Mouse (Mus musculus) layer of hippocampus, adult 11-12 months (tissue): Measurements from ENCODE around the gene Sptlc2.
"Not testable (repeated sequence)": the region's sequence is repeated elsewhere in the genome, so short reads cannot be mapped to it uniquely, and the experiment has no call there.

ENCODE experiments used
- DNase-seq: peaks from one replicate; pipeline ENCODE4 v3.0.0; 2022; ENCODE audit warnings: low spot score

Gene Sptlc2

DNA sequence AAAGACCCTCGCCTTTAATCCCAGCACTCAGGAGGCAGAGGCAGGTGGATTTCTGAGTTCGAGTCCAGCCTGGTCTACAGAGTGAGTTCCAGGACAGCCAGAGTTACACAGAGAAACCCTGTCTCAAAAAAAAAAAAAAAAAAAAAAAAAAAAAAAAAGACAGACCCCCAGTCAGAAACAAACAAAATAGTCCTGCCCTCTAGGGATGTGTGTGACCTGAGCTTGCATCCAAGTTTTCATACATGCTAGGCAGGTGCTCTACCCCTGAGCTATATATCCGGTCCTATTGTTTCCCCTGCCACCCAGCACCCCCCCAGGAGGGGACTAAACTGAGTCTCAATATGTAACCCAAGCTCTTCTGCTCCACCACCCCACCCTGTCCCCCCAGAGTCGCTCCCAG lies 110.9 kb downstream of the Sptlc2 start:
- DNase-seq = not testable (repeated sequence)

DNA sequence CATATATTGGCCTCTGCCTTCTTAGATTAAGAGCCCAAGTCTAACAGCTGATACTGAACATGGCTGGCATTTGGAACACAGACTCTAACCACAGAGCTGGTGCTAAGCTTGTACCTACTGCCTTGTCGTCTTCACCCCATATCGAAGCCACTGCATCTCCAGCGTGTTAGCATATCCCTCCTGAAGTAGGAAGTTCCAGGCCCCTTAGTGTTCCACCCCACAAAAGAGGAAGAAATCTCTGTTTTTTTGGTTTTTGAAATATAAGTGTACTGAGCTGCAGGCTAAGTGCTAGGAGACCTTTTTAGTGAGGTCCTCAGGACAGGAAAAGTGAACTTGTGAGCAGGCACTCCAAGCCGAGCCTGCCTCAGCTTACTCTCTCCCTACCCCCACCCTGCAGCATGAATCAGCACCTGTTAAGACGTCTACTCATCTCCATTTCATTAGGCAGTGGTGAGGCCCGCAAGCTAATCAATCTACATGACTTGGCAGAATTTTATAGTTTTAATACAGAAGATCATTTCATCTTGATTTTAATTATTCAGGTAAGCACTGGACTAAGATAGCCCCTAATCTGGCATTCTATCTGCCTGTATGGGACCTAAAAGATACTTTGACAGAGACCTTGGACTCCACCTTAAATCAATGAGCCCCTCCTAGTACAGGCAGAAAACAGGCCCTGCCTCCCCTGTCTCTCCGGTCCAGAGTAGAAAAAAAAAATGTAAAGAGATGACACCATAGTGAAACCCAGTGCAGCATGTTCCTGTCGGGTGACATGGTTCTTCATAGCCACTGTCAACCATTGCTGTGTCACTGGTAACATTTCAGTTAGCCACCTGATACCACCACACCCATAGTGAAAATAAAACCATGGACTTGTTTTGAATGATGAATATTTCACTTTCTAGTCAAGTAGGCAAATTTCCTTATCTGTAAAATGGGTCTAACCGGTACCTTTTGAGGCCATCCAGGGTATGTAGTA lies 113.0 kb downstream of the Sptlc2 start:
- DNase-seq = no peak

DNA sequence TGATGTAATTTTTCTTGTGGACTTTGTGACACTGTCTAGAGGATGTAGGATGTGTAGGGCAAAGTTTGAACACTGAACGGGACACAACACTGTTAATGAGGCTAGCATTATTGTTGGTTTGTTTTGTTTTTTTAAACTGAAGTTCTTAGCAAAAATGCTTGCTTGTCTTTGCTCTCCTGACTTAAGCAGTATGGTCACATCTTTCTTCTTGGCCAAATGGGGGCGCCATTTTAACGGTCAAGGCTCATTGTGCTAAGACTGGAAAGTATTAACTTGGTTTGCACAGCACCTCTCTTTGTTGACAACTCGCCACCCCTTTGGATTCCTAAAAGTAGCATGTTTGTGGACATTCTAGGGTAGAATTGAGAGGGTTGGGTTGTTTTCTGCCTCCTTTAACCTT lies 120.5 kb downstream of the Sptlc2 start:
- no peak for DNase-seq

DNA sequence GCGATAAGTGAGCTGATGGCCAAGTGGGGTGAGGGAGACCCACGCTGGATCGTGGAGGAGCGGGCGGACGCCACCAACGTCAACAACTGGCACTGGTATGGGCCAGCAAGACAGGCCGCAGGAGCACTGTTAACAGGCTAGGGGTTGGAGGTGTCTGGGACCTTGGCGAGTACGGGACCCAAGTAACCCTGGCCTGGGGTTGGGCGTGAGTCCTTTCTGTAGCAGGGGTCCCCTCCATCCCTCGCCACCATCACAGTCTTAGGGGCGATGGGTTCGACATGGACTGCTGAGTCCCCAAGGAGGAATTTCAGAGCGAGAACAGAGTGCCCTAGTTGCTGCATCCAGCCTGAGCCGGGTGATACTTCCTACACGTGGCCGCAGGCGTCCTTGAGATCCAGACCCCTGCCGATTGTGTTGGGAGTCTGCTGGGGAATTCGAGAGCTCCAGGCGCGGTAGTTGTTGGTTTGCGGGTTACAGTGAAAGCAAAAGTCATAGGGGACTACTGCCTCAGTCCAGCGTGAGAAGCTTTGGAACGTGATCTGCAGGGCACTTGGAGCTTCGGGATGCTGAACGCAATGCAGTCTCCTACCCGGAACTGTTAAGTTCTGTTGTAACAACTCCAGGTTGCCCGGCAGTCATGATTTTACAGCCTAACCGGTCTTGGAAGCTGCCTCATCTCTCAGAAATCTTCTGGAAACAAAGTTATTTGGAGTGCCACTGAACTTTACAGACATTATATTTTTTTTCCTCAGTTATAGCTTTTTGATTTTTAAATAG lies 121.1 kb downstream of the Sptlc2 start:
- no peak for DNase-seq

DNA sequence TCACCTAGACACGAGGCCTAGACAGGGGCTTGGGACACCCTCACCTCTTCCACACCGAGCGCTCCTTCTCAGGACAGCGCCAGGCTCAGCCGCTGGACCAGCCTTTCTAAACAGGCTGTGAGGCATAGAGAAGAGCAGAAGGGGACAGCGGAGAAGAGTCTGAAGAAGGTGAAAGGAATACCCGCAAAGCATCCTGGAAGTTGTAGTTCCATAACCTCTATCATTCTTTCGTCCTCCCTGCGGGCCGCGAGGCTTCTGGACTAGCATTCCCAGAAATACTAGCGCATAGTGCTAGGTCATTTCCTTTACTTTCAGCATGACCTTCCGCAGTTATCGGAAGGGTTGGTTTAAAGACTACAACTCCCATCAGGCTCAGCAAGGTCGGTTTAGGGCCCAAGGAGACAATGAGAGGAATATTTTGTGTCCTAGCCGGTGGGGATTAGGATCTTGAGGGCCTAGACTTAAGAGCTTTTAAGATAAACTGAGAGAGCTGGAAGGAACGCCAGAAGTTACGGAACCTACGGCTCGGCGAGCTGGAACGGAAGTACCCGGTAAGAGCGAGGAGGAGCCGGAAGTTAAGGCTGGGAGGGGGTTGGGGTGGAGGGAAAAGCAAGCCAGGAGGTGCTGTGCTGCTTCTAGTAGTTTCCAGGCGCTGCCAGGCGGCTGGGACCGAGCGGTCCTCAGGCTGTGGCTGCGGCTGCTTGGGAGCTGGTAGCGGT lies 121.9 kb downstream of the Sptlc2 start, which contains the start of the genes Vipas39 and Ahsa1:
TSS of gene Vipas39 (minus strand) at position 149 of the 719 bp plus-strand sequence.
TSS of gene Ahsa1 (plus strand) at position 372 of the 719 bp plus-strand sequence.
- DNase-seq = peak; percentile 94

DNA sequence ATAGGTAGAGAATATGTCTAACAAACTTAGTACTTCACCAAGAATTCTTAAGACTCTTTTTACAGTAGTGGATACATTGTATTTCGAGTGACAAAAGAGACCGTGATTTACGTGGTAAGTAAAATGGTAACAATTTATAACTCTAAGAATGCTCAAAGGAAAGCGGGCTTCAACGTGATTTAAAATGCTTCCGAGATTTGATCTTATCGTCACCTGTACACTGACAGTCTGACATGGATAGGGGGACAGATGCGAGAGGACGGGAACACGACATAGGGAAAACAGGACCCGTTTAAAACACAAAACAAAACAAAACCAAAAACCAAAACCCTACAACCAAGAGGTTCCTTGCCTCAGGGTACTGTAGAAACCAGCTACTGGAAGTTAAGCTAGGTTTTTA lies 122.7 kb downstream of the Sptlc2 start:
- DNase-seq = no peak

DNA sequence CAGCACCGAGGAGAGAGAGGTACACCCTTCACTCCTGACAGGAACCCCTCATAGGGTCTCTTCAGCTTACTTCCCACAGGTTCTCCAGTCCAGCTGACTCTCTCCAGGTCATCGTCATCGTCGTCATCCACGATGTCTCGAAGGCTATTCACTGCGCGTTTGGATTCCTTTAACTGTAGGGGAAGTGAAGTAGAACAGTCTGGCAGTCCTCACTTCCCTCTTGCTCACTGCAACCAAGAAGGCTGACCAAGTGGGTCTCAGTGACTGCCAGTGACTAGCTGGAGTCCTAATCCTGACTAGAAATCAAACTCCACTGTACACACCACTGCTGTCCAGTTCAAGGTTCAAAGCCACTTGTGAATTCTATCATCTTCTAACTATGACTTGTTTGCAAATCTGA lies 127.6 kb downstream of the Sptlc2 start:
- DNase-seq = no peak

DNA sequence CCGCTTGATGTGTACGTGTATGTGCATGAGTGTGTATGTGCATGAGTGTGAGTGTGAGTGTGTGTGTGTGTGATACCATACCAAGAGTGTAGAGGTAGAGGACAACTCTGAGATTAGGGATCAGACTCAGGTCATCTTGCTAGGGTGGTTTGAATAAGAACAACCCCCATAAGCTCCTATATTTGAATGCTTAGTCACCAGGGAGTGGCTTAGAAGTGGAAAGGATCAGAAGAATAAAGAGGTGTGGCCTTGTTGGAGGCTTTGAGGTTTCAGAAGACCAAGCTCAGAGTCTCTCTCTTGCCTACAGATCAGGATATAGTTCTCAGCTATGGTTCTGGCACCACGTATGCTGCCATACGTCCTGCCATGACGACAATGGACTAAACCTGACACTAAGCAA lies 131.5 kb downstream of the Sptlc2 start:
- no peak for DNase-seq
